Mouse (Mus musculus) spleen, adult 2 months (tissue): ENCODE measurements around the gene Vmn1r174.
"Not testable (repeated sequence)": the region's sequence is repeated elsewhere in the genome, so short reads cannot be mapped to it uniquely, and the experiment has no call there.

ENCODE experiments used
- CTCF ChIP-seq: fragments of 200-500 bp; IDR thresholded peaks from 2 replicates; pipeline ENCODE4 v1.5.1; 2011; ENCODE audit warnings: mild to moderate bottlenecking, inconsistent platforms; ENCODE audit not compliant: insufficient read depth, insufficient read length, insufficient replicate concordance; ENCODE audit errors: extremely low read depth
- POLR2A ChIP-seq: fragments of 200-500 bp; IDR thresholded peaks from 2 replicates; pipeline ENCODE4 v1.6.1; 2011; ENCODE audit warnings: low read depth, low read length, inconsistent platforms

DNA sequence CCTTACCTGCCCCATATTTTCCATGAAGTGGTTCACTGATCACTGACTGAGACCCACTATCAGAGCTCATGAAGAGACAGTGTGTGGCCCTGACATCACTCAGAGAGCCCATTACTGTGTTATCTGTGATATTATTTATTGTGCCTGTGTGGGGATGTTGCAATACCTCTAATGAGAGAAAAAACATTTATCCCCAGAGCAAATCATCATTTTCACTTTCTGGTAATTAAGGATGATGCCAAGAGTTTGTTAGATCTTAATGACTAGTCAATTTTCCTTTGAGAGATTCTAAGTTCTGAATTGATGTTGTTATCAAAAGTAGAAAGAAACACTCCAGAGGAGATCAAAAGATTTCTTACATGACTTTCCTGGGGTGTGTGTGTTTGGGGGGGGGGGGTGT, 58.5 kb downstream of the Vmn1r174 start, which contains the start of gene Vmn1r175:
- not testable (repeated sequence) for TF ChIP-seq CTCF, POLR2A
